Mouse (Mus musculus): ENCODE data around the gene Bach2. TPM values are rescaled to one million over a fixed set of nuclear protein-coding genes. Genes with fewer than 3 reads are reported as not detected.

The Bach2 gene
- total RNA-seq, 2 experiments from 2014 or later, result 21.4 to 29.7 TPM

- intact Hi-C loops (cut with DNase I), result no loop called here
- DNase-seq (ENCODE audit: extremely low spot score in 1 of 2, low spot score in 2 of 2), result no peak
Observed at GRCm38 (mm10) chr4:32545548-32545947, 306.9 kb downstream of the Bach2 start.

DNA sequence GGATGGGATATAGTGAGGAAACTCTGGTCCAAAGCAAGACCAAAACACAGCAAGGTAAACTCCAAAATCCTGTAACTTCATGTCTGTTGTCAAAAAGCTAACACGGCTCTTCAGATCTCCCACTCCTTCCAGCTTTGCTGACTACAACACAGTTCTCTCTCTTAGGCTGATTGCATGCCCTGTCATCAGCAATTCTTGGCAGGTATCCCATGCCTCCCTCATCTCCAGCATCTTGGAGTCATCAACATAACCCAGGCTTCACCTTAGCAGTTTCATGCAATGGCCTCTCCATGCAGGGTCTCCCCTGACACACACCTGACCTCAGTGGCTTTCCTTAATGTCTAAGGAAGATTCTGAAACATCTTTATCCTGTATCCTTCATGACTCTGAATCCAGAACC is 310.5 kb downstream of the Bach2 start:
- DNase-seq (ENCODE audit: extremely low spot score in 1 of 2, low spot score in 2 of 2), result no peak
- intact Hi-C loops (cut with DNase I), result no loop called here

GRCm38 (mm10) chr4:32551337-32551736 is 312.7 kb downstream of the Bach2 start:
- DNase-seq (ENCODE audit: extremely low spot score in 1 of 2, low spot score in 2 of 2), result no peak
- intact Hi-C loops (cut with DNase I), result no loop called here

DNA sequence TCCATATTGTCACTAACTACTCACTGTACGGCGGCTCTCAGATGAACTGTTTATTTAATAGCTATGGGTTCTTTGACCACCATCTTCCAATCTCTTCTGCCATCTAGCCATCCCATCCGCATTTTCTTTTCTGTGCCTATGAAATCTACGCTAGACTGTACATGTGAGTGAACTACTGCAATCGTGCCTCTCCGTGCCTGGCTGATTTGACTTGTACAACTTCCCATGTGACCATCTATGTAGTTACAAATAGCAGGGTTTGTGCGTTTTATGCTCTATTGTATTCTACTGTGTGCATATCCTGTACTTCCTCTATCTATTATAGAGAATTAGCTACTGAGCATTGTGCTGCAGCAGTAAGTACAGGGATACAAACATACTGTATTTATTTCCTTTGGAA is 316.9 kb downstream of the Bach2 start:
- no peak for DNase-seq (ENCODE audit: extremely low spot score in 1 of 2, low spot score in 2 of 2)
- intact Hi-C loops (cut with DNase I), result no loop called here

DNA sequence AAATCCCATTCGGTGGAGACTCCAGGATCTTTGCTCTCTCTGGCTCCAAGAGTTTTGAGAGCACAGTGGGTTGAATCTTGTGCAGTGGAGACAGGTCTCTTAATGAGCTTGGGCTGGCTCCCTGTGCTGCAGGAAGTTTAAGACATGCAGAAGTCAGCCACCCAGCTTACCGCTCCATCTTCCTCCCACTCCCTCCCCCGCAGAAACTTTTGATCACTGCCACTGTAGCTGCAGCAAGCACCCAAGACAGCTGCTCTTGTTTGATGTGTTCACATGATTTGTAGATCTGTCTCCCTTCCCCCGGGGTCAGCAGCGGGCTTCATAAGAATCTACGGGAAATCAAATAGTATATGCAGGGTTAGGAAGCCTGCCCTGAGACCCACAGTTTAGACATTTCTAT is 321.6 kb downstream of the Bach2 start:
- intact Hi-C loops (cut with DNase I), result no loop called here
- DNase-seq (ENCODE audit: extremely low spot score in 1 of 2, low spot score in 2 of 2), result no peak

GRCm38 (mm10) chr4:32560724-32561554 is 322.3 kb downstream of the Bach2 start:
- DNase-seq (ENCODE audit: extremely low spot score in 1 of 2, low spot score in 2 of 2), result no peak
- intact Hi-C loops (cut with DNase I), result no loop called here

GRCm38 (mm10) chr4:32561555-32562095 is 323.0 kb downstream of the Bach2 start:
- intact Hi-C loops (cut with DNase I), result no loop called here

DNA sequence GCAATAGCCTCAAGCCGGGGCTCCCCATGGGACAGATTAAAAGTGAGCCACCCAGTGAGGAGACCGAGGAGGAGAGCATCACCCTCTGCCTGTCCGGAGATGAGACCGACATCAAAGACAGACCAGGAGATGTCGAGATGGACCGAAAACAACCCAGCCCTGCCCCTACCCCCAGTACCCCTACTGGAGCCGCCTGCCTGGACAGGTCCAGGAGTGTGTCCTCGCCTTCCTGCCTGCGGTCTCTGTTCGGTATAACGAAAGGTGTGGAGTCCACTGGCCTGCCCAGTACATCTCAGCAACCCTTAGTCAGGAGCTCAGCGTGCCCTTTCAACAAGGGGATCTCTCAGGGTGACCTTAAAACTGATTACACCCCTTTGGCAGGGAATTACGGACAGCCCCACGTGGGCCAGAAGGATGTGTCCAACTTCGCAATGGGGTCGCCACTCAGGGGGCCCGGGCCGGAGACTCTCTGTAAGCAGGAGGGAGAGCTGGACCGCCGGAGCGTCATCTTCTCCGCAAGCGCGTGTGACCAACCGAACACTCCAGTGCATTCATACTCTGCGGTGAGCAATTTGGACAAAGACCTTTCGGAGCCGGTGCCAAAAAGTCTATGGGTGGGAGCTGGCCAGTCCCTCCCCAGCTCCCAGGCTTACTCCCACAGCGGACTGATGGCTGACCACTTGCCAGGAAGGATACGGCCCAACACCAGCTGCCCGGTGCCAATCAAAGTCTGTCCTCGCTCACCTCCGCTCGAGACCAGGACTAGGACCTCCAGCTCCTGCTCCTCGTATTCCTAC is 323.9 kb downstream of the Bach2 start:
- DNase-seq (ENCODE audit: extremely low spot score in 1 of 2, low spot score in 2 of 2), result no peak
- intact Hi-C loops (cut with DNase I), result no loop called here

More at GRCm38 (mm10) chr4:32561555-32562095, 323.0 kb downstream of the Bach2 start:
- peak; percentile 57 to 63 for DNase-seq (ENCODE audit: extremely low spot score in 1 of 2, low spot score in 2 of 2)

DNA sequence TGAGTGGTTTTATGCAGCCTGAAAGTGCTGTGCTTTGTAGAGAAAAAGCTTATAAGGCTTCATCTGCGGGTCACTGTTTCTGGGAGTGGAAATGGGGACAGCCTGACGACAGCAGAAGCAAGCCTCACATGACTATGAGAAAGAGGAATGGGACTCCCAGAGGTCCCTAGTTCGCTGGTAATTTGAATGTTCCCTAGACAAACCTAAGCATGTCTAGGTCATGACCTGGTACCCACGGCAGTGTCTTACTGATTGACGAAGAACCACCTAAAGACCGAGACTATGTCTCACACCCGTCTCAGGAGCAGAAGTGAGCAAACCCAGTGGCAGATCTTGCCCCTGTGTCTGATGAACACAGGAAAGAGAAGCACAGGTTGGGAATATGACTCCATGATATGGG is 325.8 kb downstream of the Bach2 start:
- intact Hi-C loops (cut with DNase I), result no loop called here
- DNase-seq (ENCODE audit: extremely low spot score in 1 of 2, low spot score in 2 of 2), result no peak

DNA sequence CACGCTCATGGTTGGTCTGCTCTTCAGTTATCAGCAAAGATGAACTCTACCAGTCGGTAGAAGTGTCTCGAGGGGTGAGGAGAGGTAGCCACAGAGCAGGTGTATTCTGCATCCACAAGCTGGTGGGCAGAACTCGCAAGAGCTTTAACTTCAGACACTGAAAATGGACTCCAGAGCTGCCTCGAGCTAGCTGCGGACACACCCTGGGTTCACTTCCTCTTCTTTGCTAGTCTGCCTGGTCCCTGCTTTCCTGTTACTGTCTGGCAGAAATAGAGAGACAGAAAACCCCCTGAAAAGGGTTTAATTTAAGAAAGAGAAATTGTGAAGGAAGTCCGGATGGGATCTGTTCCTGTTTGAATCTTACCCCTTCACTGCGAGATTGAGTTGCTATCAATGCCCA is 326.3 kb downstream of the Bach2 start:
- intact Hi-C loops (cut with DNase I), result no loop called here
- no peak for DNase-seq (ENCODE audit: extremely low spot score in 1 of 2, low spot score in 2 of 2)

- intact Hi-C loops (cut with DNase I), result no loop called here
Observed at GRCm38 (mm10) chr4:32569054-32569453, 330.4 kb downstream of the Bach2 start.

GRCm38 (mm10) chr4:32569995-32570938 is 331.7 kb downstream of the Bach2 start:
- intact Hi-C loops (cut with DNase I), result loop anchor here (2.0 to 5.0 kb wide), 2 partner anchors 323 to 515 kb away; no protein-coding TSS in a partner anchor
- DNase-seq (ENCODE audit: extremely low spot score in 1 of 2, low spot score in 2 of 2), result peak; percentile 28 to 58

More at GRCm38 (mm10) chr4:32569054-32569453, 330.4 kb downstream of the Bach2 start:
- no peak for DNase-seq (ENCODE audit: extremely low spot score in 1 of 2, low spot score in 2 of 2)

DNA sequence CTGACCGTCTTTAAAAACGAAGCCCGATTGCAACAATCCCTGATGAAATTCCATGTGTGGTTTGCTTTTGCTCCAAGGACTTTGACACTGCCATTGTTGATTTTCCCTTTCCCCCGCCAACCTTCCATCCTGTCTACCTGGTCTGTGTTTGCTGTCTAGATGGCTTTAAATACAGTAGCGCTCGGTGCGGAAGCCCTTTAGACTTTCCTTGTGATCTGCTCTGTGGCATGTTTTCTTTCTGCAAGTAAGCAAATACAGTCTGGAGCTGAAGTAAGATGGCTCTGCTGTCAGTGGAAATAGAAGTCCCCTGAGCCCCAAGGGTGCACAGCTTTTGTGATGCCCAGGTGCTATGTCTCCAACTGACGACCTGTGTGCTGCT is 332.3 kb downstream of the Bach2 start:
- intact Hi-C loops (cut with DNase I), result loop anchor here (2.0 to 5.0 kb wide), 2 partner anchors 324 to 516 kb away; no protein-coding TSS in a partner anchor
- DNase-seq (ENCODE audit: extremely low spot score in 1 of 2, low spot score in 2 of 2), result no peak

DNA sequence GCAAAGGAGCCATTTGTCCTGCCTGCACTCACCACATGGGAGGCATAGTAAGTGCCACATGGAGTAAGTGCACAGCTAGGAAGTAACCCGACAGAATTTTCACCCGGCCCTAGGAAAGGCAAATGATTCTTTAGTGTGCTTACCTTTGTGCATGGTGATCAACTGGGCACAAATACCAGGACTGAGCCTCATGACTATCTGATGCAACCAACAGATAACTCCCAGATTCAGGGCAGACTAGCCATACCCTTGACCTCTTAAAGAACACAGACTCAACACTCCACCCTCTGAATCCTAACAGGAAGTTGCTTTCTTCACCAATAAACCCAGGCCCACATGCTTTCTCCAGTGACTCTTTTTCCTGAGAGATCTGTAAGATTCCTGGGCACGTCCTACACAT is 332.8 kb downstream of the Bach2 start:
- intact Hi-C loops (cut with DNase I), result loop anchor here (2.0 to 5.0 kb wide), 2 partner anchors 324 to 517 kb away; no protein-coding TSS in a partner anchor
- no peak for DNase-seq (ENCODE audit: extremely low spot score in 1 of 2, low spot score in 2 of 2)

- peak; percentile 40 to 41 for DNase-seq (ENCODE audit: extremely low spot score in 1 of 2, low spot score in 2 of 2)
- intact Hi-C loops (cut with DNase I), result loop anchor here (5.0 kb wide), 1 partner anchor 325 kb away; no protein-coding TSS in a partner anchor
Observed at GRCm38 (mm10) chr4:32572118-32572517, 333.5 kb downstream of the Bach2 start.

DNA sequence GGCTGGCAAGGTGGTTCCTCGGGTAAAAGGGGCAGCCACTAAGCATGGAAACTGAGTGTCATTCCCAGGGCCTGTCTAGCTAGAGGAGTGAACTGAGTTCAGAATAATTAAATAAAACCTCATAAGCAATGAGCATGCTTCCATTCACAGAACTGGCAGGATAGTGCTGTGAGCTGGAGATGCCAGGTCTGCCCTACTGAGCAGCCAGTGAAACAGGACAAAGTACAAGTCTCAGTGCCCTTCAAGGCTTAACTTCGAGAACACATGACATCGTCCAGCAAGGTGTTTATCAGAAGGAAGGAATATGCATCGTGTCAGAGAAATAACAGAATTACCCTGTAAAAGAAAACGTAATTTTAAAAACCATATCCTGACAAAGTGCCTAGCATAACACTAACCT is 335.0 kb downstream of the Bach2 start:
- intact Hi-C loops (cut with DNase I), result loop anchor here (5.0 kb wide), 1 partner anchor 326 kb away; no protein-coding TSS in a partner anchor
- no peak for DNase-seq (ENCODE audit: extremely low spot score in 1 of 2, low spot score in 2 of 2)

DNA sequence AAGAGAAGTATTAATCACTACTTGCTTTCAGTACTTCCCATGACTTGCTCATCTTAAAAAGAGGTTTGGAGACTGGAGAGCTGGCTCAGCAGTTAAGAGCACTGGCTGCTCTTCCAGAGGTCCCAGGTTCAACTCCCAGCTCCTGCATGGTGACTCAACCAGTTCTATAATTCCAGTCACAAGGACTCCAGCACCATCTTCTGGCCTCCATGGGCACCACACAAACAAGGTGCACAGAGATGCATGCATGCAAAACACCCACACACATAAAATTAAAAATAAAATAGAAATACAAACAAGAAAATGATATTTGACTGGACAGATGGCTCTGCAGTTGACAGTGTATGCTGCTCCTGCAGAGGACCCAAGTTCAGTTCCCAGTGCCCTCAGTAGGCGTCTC is 336.0 kb downstream of the Bach2 start:
- intact Hi-C loops (cut with DNase I), result loop anchor here (5.0 kb wide), 1 partner anchor 327 kb away; no protein-coding TSS in a partner anchor
- no peak for DNase-seq (ENCODE audit: extremely low spot score in 1 of 2, low spot score in 2 of 2)

- no peak for DNase-seq (ENCODE audit: extremely low spot score in 1 of 2, low spot score in 2 of 2)
- intact Hi-C loops (cut with DNase I), result no loop called here
Observed at GRCm38 (mm10) chr4:32575165-32575564, 336.6 kb downstream of the Bach2 start.

All from left cerebral cortex, postnatal 10 days (tissue).